Mouse (Mus musculus) thymus, postnatal 14 days (tissue): ENCODE measurements at regions not wholly inside any gene's neighbourhood (a gene's known extent, or its start where the extent isn't known, plus 50 kb on each side); places are given as distances from the start of the nearest gene placed in this dataset.

Experiments used
- DNase-seq: peaks from one replicate; pipeline ENCODE4 v3.0.0; 2021

GRCm38 (mm10) chr3:147963698-147964476 is 1026.5 kb downstream of the Adgrl2 start:
- DNase-seq = no peak

- no peak for DNase-seq
Measured at GRCm38 (mm10) chr3:147948041-147948592, 1042.2 kb downstream of the Adgrl2 start.

DNA sequence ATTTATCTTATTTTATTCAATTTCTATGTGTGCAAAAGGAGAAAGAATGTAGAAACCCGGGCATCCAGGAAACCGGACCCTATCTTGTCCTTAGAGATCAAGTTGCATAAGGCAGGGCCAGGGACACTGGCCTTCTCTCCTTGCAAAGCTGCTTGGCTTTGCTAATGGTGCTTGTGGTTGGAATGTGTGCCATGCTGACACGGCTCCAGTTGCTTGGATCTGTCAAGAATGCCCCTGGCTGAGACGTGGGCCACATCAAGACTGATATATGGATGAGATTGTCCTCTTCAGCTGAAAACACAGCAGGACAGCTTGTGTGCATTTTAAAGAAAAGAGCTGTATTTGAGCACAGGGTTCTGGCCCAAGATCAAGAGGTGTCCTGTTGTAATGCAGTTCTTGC is 1047.0 kb downstream of the Adgrl2 start:
- DNase-seq = no peak

GRCm38 (mm10) chr3:147930811-147931251 is 1059.5 kb downstream of the Adgrl2 start:
- DNase-seq = no peak

GRCm38 (mm10) chr3:147920181-147920580 is 1068.0 kb downstream of the Ttll7 start:
- no peak for DNase-seq

DNA sequence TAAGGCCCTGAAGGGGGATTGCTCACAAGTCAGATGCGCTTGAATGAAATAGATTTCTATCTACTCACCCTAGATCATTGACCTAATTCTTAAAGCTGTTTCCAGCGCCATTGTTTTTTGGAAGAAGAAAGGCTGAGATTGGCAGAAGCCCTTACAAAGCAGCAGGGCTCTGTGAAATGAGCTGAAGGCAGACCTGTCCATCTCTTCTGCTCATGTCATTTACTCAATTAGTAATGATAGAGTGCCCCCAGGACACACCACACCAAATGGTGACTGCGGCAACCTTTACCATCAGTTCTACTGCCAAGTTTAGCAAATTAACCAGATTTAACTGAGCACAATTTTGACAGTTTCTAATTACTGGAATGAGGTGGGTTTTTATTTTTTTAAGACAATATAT is 1067.5 kb downstream of the Ttll7 start:
- no peak for DNase-seq

- DNase-seq = no peak
Measured at GRCm38 (mm10) chr3:147919146-147919545, 1067.0 kb downstream of the Ttll7 start.

DNA sequence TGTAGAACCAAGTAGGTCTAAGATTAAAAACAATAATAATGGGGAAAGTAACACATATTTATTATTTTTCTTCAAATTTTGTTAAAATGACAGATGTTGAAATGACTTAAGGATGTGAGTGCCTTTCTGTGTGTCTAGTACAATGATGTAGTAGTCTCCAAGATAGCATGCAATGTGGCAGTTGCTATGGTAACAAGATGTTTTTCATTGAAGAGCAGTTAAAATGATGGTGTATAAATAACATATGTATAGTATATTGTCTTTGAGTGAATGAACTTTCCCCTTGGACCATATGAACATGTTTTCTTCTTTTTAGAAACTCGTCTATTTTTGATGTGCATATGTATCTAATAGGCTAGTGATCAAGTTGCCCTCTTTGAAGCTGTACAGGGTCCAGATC is 1044.6 kb downstream of the Ttll7 start:
- no peak for DNase-seq

DNA sequence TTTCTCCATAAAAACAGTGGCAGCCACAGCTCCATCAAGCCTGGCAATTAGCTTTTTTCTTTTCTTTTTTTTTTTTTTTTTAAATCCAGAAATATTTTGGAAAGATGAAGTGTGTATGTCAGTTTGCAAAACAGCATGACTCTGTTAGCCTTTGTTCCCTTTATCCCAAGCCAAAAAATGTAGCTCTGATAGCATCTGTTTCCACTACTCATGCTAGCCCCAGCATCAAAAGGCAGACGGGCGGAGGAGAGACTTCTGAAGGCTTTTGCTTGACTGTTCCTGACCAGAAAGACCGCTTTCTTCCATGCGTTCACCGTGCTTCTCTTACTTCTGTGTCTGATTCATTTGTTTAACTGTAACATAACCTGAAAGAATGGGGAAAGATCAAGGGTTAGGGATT is 1039.5 kb downstream of the Ttll7 start:
- no peak for DNase-seq

- DNase-seq = no peak
Measured at GRCm38 (mm10) chr3:147886261-147886893, 1034.2 kb downstream of the Ttll7 start.

DNA sequence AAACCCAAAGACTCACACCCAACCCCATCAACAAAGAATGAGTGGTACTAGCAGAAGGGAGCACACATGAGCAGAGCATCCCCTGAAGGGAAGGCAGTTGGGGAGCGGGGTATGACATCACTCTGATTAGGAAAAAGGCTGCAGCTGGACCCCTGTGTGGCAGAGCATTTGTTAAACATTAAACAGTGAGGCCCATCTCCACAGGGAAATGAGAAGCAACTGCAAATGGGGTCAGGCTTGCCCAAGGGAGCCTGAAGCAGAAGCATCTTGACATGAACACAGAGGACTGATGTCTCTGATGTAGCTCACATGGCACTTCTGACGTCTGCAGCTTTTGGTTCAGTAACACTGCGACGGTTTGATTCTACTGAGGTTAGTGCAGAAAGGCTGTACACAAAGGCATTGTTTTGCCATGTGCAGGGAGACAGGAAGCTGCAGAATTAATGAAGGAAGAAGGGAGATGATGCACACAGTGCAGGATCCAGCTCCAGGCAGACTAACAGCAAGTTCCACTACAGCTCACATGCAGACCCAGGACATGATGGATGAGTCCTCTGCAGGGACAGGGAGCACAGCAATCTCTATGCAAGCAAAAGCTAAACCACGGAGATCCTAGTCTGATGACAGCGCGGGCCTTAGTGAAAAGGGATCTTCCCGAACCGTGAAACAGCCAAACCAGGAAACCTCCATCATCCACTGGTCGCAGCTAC is 1030.9 kb downstream of the Ttll7 start:
- DNase-seq = no peak

- DNase-seq = no peak
Measured at GRCm38 (mm10) chr3:147878690-147879089, 1026.5 kb downstream of the Ttll7 start.

GRCm38 (mm10) chr3:147868281-147868680 is 1016.1 kb downstream of the Ttll7 start:
- DNase-seq = no peak

- no peak for DNase-seq
Measured at GRCm38 (mm10) chr3:147853346-147853745, 1001.2 kb downstream of the Ttll7 start.

- no peak for DNase-seq
Measured at GRCm38 (mm10) chr3:147852830-147853229, 1000.7 kb downstream of the Ttll7 start.

DNA sequence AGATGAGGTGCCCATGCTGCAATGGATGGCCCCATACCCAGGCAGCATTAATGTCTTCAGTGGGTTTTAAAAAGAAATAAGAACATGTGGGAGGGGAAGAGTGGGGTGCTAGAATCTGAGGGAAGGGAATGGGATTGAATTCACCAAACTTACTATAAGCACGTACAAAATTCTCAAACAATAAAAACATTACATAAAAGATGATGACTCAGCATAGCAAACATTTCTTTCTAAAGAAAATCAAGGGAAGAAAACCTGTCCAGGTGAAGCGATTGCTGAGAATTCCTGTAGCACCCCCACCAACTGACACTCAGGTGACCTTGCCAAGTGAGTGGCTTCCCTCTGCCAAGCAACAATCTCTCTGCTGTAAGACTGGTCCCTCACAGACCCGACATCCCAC is 989.2 kb downstream of the Ttll7 start:
- DNase-seq = no peak

DNA sequence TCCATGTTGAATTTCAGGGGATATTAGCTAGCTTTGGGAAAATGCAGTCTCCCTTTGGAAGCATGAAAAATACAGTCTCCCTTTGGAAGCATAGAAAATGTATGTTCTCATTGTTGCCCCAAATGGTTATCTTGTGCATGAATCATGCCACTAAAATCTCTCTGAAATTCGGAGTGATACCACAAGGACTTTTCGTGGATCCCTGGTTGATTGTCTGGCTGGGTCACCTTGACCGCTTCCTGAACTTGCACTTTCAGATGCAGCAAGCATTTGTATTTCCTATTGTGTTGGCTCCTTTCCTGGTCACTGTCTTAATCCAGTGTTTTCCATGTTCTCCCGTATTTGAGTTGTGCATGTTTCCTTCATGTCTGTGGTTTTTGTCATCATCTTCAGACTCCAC is 986.6 kb downstream of the Ttll7 start:
- no peak for DNase-seq

DNA sequence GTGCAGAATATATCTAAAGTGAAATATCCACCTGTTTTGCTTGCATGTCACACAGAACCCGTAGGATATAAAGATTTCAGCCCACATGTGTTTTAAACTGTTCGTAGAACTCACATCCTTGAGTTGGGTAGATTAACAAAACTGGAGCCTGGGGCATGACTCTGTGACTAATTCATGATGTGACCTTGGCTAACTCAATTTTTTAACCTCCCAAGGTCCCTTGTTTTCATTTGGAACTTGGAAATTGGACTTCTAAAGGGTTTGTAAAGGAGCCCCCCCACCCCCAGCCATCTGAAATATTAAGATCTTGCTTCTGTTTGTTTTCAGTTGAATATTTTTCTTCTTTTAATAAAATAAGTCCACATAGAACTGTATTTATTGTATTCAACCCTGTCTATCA is 983.5 kb downstream of the Ttll7 start:
- no peak for DNase-seq

- no peak for DNase-seq
Measured at GRCm38 (mm10) chr3:147825337-147825736, 973.2 kb downstream of the Ttll7 start.

DNA sequence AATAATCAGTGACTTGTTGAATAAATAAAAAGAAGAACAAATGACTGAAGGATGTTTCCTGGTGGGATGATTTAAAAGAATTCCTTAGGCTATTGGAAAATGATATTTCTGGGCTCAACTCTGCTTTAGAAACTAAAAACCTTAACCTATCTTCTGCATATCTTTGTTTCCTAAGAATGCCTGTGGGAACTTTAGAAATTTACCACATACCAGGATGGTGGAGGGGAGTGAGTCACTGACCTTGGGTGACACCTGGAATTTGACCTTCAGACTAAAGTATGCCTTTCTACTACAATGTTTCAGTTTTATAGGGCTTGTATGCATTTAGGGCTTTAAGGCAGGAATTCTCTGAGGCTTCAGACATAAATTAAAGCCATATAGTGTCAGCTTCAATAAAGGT is 972.3 kb downstream of the Ttll7 start:
- no peak for DNase-seq

DNA sequence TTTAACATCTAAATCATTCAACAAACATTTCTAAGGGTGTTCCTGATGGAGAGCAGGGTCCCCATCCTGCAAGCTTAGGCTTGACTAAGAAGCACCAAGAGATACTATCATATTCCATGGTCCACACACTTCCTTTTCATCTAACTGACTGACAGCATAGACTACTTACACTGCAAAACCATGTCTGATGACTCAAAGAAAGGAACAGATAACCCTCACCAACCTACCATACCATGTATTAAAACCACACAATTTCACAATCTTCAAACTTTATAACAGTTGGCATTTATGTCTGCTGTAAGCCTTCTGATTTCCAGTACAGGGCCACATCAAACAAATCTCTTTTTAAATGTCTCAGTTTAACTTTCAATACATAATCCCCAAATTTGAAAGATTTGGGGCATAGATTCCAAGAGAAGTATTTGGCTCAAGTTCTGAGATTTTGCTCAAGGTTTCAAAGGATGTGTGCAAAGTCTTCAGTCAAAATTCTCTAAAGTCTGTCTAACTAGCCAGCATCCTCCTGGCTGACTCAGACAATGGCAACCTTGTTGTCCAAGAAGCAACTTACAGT is 962.0 kb downstream of the Ttll7 start:
- no peak for DNase-seq

- DNase-seq = no peak
Measured at GRCm38 (mm10) chr3:147802546-147802945, 950.4 kb downstream of the Ttll7 start.

DNA sequence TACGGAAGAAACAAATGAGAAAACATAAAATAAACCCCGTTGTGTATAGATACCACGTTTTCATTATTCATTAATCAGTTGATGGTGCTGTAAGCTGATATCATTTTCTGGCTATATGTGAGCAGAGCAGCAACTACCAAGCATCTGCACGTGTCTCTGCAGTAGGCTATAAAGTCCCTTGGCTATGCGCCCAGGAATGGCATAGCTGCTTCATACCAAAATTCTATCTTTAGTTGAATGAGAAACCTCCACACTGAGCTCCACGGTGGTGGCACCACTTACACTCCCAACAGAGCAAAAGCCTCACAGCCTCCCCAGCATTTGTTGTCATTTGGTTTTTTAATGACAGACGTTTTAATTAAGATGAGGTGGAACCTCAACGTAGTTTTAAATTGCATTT is 944.4 kb downstream of the Ttll7 start:
- DNase-seq = no peak
